Mouse (Mus musculus) stomach, embryonic 16.5 days (tissue): ENCODE measurements at regions not wholly inside any gene's neighbourhood (a gene's known extent, or its start where the extent isn't known, plus 50 kb on each side); places are given as distances from the start of the nearest gene placed in this dataset.

Experiments used
- ATAC-seq: fragments of 200-750 bp; cut with Nextera tagmentation; 2 replicates; pipeline ENCODE4 v1.8.0; 2017; ENCODE audit warnings: moderate number of reproducible peaks, moderate TSS enrichment; ENCODE audit not compliant: insufficient read depth, low FRiP score
- H3K27ac ChIP-seq: fragments of 300-500 bp; sonication (generic); 2 replicates; pipeline ENCODE4 v1.5.1; 2014; ENCODE audit warnings: low read length
- H3K27me3 ChIP-seq: fragments of 300-500 bp; sonication (generic); 2 replicates; pipeline ENCODE4 v1.6.1; 2014; ENCODE audit warnings: low read length, control low read depth, mixed read lengths; ENCODE audit not compliant: control insufficient read depth, insufficient read depth
- H3K36me3 ChIP-seq: fragments of 300-500 bp; sonication (generic); 2 replicates; pipeline ENCODE4 v1.6.1; 2014; ENCODE audit warnings: low read length; ENCODE audit not compliant: control insufficient read depth, insufficient read depth
- H3K4me1 ChIP-seq: fragments of 300-500 bp; sonication (generic); 2 replicates; pipeline ENCODE4 v1.6.1; 2014; ENCODE audit warnings: low read length, control low read depth, mixed read lengths; ENCODE audit not compliant: control insufficient read depth, insufficient read depth
- H3K4me2 ChIP-seq: fragments of 300-500 bp; sonication (generic); 2 replicates; pipeline ENCODE4 v1.6.1; 2014; ENCODE audit warnings: low read depth, low read length, mixed read lengths
- H3K4me3 ChIP-seq: fragments of 300-500 bp; sonication (generic); replicated peaks from 2 replicates; pipeline ENCODE4 v1.5.1; 2014; ENCODE audit warnings: mild to moderate bottlenecking, low read length
- H3K9ac ChIP-seq: fragments of 300-500 bp; sonication (generic); 2 replicates; pipeline ENCODE4 v1.6.1; 2014; ENCODE audit warnings: low read length
- H3K9me3 ChIP-seq: fragments of 300-500 bp; sonication (generic); replicated peaks from 2 replicates; pipeline ENCODE4 v1.6.1; 2016; ENCODE audit warnings: low read length, control low read depth; ENCODE audit not compliant: control insufficient read depth
- WGBS: fragments of 180-500 bp; shearing (Covaris S2); extraction: QIAGEN DNeasy Blood & Tissue Kit; methylation state at CpG from one replicate; pipeline ENCODE4 v1.1.7; 2014; 5-methylcytosine and 5-hydroxymethylcytosine counted together

GRCm38 (mm10) chr5:67155582-67155981 is 56.5 kb upstream of the Phox2b start:
- Histone ChIP-seq H3K27me3 (no peaks in the 10 kb centered on the region), H3K4me2 (no peak overlapping the region)
- ATAC-seq: peak; percentile 76

GRCm38 (mm10) chr5:67156911-67157310 is 57.8 kb upstream of the Phox2b start:
- Histone ChIP-seq H3K9ac (no peak overlapping the region), H3K27me3 (no peaks in the 10 kb centered on the region), H3K27ac (no peak overlapping the region), H3K4me2 (no peak overlapping the region), H3K4me1 (no peaks in the 10 kb centered on the region), H3K36me3 (no peaks in the 10 kb centered on the region), H3K4me3 (no peak overlapping the region), H3K9me3 (no peaks in the 10 kb centered on the region)
- 88% methylated on average over 2 of the region's 2 CpGs for WGBS
- ATAC-seq: no peak

More at GRCm38 (mm10) chr5:67155582-67155981, 56.5 kb upstream of the Phox2b start:
- H3K4me1 ChIP-seq: no peaks in the 10 kb centered on the region
- H3K4me3 ChIP-seq: no peak overlapping the region
- no peak overlapping the region for H3K9ac ChIP-seq
- H3K36me3 ChIP-seq: no peaks in the 10 kb centered on the region
- H3K27ac ChIP-seq: no peak overlapping the region
- H3K9me3 ChIP-seq: no peaks in the 10 kb centered on the region

GRCm38 (mm10) chr5:67176827-67177226 is 77.7 kb upstream of the Phox2b start:
- Histone ChIP-seq H3K9me3 (no peaks in the 10 kb centered on the region), H3K4me2 (no peak overlapping the region), H3K9ac (no peak overlapping the region), H3K36me3 (no peaks in the 10 kb centered on the region), H3K27ac (no peak overlapping the region), H3K4me3 (no peak overlapping the region), H3K27me3 (no peaks in the 10 kb centered on the region), H3K4me1 (no peaks in the 10 kb centered on the region)
- WGBS: 61% methylated on average over 6 of the region's 6 CpGs
- no peak for ATAC-seq

- 80% methylated on average over 12 of the region's 12 CpGs for WGBS
Observed at GRCm38 (mm10) chr5:67179221-67179620, 80.1 kb upstream of the Phox2b start.

GRCm38 (mm10) chr5:67189376-67189901 is 70.9 kb upstream of the Tmem33 start:
- no peaks in the 10 kb centered on the region for H3K9me3 ChIP-seq
- H3K27me3 ChIP-seq: no peaks in the 10 kb centered on the region
- ATAC-seq: peak; percentile 69; the same call in 1 of the 2 replicates
- no peaks in the 10 kb centered on the region for H3K36me3 ChIP-seq
- no peak overlapping the region for H3K27ac ChIP-seq
- 53% methylated on average over 4 of the region's 4 CpGs for WGBS
- no peak overlapping the region for H3K9ac ChIP-seq
- H3K4me2 ChIP-seq: no peak overlapping the region
- H3K4me1 ChIP-seq: no peaks in the 10 kb centered on the region
- H3K4me3 ChIP-seq: no peak overlapping the region

More at GRCm38 (mm10) chr5:67179221-67179620, 80.1 kb upstream of the Phox2b start:
- no peak overlapping the region for H3K4me2 ChIP-seq
- no peaks in the 10 kb centered on the region for H3K4me1 ChIP-seq
- H3K27ac ChIP-seq: no peak overlapping the region
- ATAC-seq: no peak
- no peak overlapping the region for H3K9ac ChIP-seq
- no peaks in the 10 kb centered on the region for H3K36me3 ChIP-seq
- no peak overlapping the region for H3K4me3 ChIP-seq
- no peaks in the 10 kb centered on the region for H3K9me3 ChIP-seq
- no peaks in the 10 kb centered on the region for H3K27me3 ChIP-seq

GRCm38 (mm10) chr5:67194065-67194464 is 66.3 kb upstream of the Tmem33 start:
- no peak overlapping the region for H3K9ac ChIP-seq
- H3K9me3 ChIP-seq: no peaks in the 10 kb centered on the region
- no peaks in the 10 kb centered on the region for H3K4me1 ChIP-seq
- no peak for ATAC-seq
- no peaks in the 10 kb centered on the region for H3K27me3 ChIP-seq
- no peak overlapping the region for H3K27ac ChIP-seq
- no peak overlapping the region for H3K4me3 ChIP-seq
- H3K36me3 ChIP-seq: no peaks in the 10 kb centered on the region
- no peak overlapping the region for H3K4me2 ChIP-seq
- WGBS: 57% methylated on average over 2 of the region's 2 CpGs

- peak; percentile 68; the same call in 1 of the 2 replicates for ATAC-seq
- 63% methylated on average over 11 of the region's 11 CpGs for WGBS
- H3K9me3 ChIP-seq: no peaks in the 10 kb centered on the region
- no peaks in the 10 kb centered on the region for H3K4me1 ChIP-seq
- no peak overlapping the region for H3K4me3 ChIP-seq
- no peak overlapping the region for H3K4me2 ChIP-seq
- no peak overlapping the region for H3K27ac ChIP-seq
- no peak overlapping the region for H3K9ac ChIP-seq
- no peaks in the 10 kb centered on the region for H3K36me3 ChIP-seq
- peaks cover 8% of the 10 kb centered on the region for H3K27me3 ChIP-seq
Observed at GRCm38 (mm10) chr5:67205083-67205738, 55.2 kb upstream of the Tmem33 start.
